ENCODE assay signal across 9 mouse cellular contexts in the genomic region with DNA sequence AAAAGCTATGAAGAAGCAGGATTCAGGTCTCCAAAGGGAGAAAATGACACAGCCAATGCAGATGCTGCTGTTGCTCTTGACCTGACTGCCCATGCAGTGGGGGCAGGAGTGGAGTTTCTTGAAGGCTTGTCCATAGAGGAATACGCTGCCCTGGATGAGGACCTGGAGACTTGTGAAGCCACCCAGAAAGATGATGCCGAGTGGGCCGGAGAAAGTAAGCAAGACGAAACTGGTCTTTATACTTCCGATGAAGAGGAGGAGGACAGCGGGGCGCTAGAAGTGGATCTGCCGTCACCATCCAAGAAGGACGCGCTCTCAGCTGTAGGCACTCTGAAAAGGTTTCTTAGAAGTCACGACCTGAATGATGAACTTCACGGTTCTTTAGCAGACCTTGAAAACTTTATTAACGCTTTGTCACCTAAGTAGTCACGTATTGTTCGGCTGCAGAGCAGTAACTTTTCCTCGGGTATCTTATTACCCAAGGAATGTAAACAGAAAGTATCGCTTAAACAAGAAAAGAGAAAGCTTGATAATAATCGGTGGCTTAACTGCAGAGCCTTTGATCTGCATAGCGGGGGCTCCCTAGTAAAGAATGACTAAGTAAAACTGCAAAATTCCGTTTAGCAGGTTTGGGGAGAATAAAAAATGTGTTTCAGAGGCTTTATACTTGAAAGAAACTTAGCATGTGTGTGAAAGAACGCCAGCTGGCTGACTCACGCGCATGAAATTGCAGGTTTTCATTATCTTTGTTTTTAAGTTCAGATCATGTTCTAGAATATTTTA. TPM values are rescaled to one million over a fixed set of nuclear protein-coding genes. Genes with fewer than 3 reads are reported as not detected.
DNase-seq lines count a peak whose midpoint lies in the region; ATAC-seq and TF ChIP-seq lines count a peak whose summit lies in the region.
"Had no signal": no experiment of that assay in that cellular context is flagged by ENCODE, and none has a peak within 500 bp of the region (broad histone marks: within the 10 kb centered on the region; RNA-seq: fewer than 3 reads in every experiment).

No protein-coding gene starts in this region.

- H3K4me2 ChIP-seq in forebrain, embryonic 12.5 days = peak overlapping the region; percentile 39
- peak overlapping the region; percentile 85 for H3K4me2 ChIP-seq in myocyte (ENCODE audit: low read depth)

- no peaks in the 10 kb centered on the region for H3K9me3 ChIP-seq in forebrain, embryonic 12.5 days

- no peak for TF ChIP-seq POLR2A in myocyte (IDR thresholded peaks at IDR 0.05; ENCODE audit: insufficient read length, low read depth)

- H3K27ac ChIP-seq in forebrain, embryonic 12.5 days = no peak overlapping the region

- ATAC-seq in forebrain, embryonic 12.5 days (ENCODE audit: low FRiP score) = no peak

- DNase-seq in adrenal gland, adult 2 months = peak; percentile 21
- no peak for DNase-seq in adrenal gland, postnatal 36 days
- peak; percentile 36 for DNase-seq in layer of hippocampus, adult 9-11 months
- DNase-seq in ovary, adult 18-20 months (ENCODE audit: low spot score) = no peak
- no peak for DNase-seq in gastrocnemius, adult 18-20 months (ENCODE audit: low spot score)

- no peak for TF ChIP-seq CTCF in C2C12 (IDR thresholded peaks at IDR 0.05; ENCODE audit: control insufficient read depth, insufficient read depth, insufficient read length)

- no peaks in the 10 kb centered on the region for H3K79me3 ChIP-seq in C2C12 (ENCODE audit: low read depth)

- H3K79me2 ChIP-seq in C2C12 (ENCODE audit: control insufficient read depth, insufficient read depth) = no peaks in the 10 kb centered on the region
- H3K79me2 ChIP-seq in myocyte (ENCODE audit: control insufficient read depth, insufficient read depth) = no peaks in the 10 kb centered on the region

- H3K36me3 ChIP-seq in C2C12 (ENCODE audit: control insufficient read depth, insufficient read depth) (no peaks in the 10 kb centered on the region), myocyte (ENCODE audit: control insufficient read depth, insufficient read depth) (no peaks in the 10 kb centered on the region)
- H3K36me3 ChIP-seq in forebrain, embryonic 12.5 days (replicated peaks) = no peaks in the 10 kb centered on the region

- H3K4me3 ChIP-seq in C2C12 (ENCODE audit: insufficient read depth, poor library complexity, severe bottlenecking) (peak overlapping the region; percentile 6), myocyte (peak overlapping the region; percentile 11)
- H3K4me3 ChIP-seq in forebrain, embryonic 12.5 days (replicated peaks) = peak overlapping the region; percentile 15

- H3K9ac ChIP-seq in forebrain, embryonic 12.5 days = no peak overlapping the region

- 17% methylated on average over 23 of the region's 23 CpGs for WGBS in forebrain, embryonic 12.5 days

- peaks cover 13% of the 10 kb centered on the region for H3K4me1 ChIP-seq in forebrain, embryonic 12.5 days

- H3K27me3 ChIP-seq in C2C12 (ENCODE audit: control insufficient read depth, insufficient read depth, insufficient read length) (no peaks in the 10 kb centered on the region), myocyte (ENCODE audit: control insufficient read depth, insufficient read depth, insufficient read length) (no peaks in the 10 kb centered on the region)
- peaks cover 22% of the 10 kb centered on the region for H3K27me3 ChIP-seq in forebrain, embryonic 12.5 days

- H3ac ChIP-seq in C2C12 (ENCODE audit: control insufficient read depth, insufficient read length, low read depth) = no peak overlapping the region
- H3ac ChIP-seq in myocyte (ENCODE audit: control insufficient read depth, insufficient read length) = no peak overlapping the region

TF ChIP-seq in C2C12, 6 proteins besides CTCF, POLR2A, EP300 and RAD21:
- TF ChIP-seq USF1 (IDR thresholded peaks at IDR 0.05; ENCODE audit: low read depth) (no peak), MAX (IDR thresholded peaks at IDR 0.05) (no peak), FOSL1 (IDR thresholded peaks at IDR 0.05; ENCODE audit: insufficient read depth, low read length, poor library complexity, severe bottlenecking) (no peak), MYOG (IDR thresholded peaks at IDR 0.05; ENCODE audit: control insufficient read depth, extremely low read depth, insufficient read length) (no peak)
TF ChIP-seq in C2C12: peak in this region for 0.

TF ChIP-seq in myocyte, 11 proteins besides CTCF, POLR2A, EP300 and RAD21:
- TF ChIP-seq CEBPB (IDR thresholded peaks at IDR 0.05; ENCODE audit: insufficient read depth, poor library complexity, severe bottlenecking) (no peak), USF1 (IDR thresholded peaks at IDR 0.05; ENCODE audit: low read depth) (no peak), MYOD1 (IDR thresholded peaks at IDR 0.05; ENCODE audit: control insufficient read depth in 1 of 3, insufficient read length in 2 of 3, low read depth in 2 of 3) (no peak), MAX (IDR thresholded peaks at IDR 0.05; ENCODE audit: low read depth) (no peak), TCF12 (IDR thresholded peaks at IDR 0.05; ENCODE audit: insufficient read depth, poor library complexity, severe bottlenecking) (no peak), TCF3 (IDR thresholded peaks at IDR 0.05; ENCODE audit: insufficient read length, low read depth) (no peak), SRF (IDR thresholded peaks at IDR 0.05; ENCODE audit: control insufficient read depth, insufficient read length, low read depth) (no peak), E2F4 (IDR thresholded peaks at IDR 0.05; ENCODE audit: insufficient read depth) (no peak), MYOG (IDR thresholded peaks at IDR 0.05; ENCODE audit: control insufficient read depth in 1 of 3, insufficient read depth in 1 of 3, insufficient read length in 2 of 3, low read depth in 2 of 3) (no peak), POLR2AphosphoS2 (IDR thresholded peaks at IDR 0.05; ENCODE audit: insufficient read length, low read depth) (no peak), REST (IDR thresholded peaks at IDR 0.05; ENCODE audit: insufficient read depth, insufficient read length) (no peak)

RNA-seq across cellular contexts. Expression of gene Tigd4, which starts 1.7 kb away (rescaled TPM):
- not detected for total RNA-seq in adrenal gland, adult 2 months (2021)
- not detected in 2 replicates for polyA plus RNA-seq in adrenal gland, adult 2 months (2012; rRNA removed)
- not detected for total RNA-seq in adrenal gland, postnatal 36 days (2021)
- polyA plus RNA-seq in C2C12 (2012; fragmentation: generic; extraction: Trizol) (not detected), myocyte (2012; fragmentation: generic; extraction: Trizol) (0.01 TPM)
- not detected in 2 replicates for polyA plus RNA-seq in forebrain, embryonic 12.5 days (2016; fragmentation: Nextera tagmentation; extraction: Ambion mirVana)
- total RNA-seq in gastrocnemius, adult 18-20 months (2021) = 10 to 100 TPM in 1 of 2 experiments, 1 to 10 TPM in 1; 5.7 to 15.0 TPM
- polyA plus RNA-seq: large intestine, adult 2 months had no signal

RNA-seq across cellular contexts. Expression of gene Arfip1, which starts 12.7 kb away (rescaled TPM):
- total RNA-seq in adrenal gland, adult 2 months (2021) = 10 to 100 TPM; 50.7 to 52.1 TPM
- polyA plus RNA-seq in adrenal gland, adult 2 months (2012; rRNA removed) = 4.3 and 6.3 TPM in 2 replicates
- total RNA-seq in adrenal gland, postnatal 36 days (2021) = 10 to 100 TPM; 46.6 to 64.1 TPM
- polyA plus RNA-seq in C2C12 (2012; fragmentation: generic; extraction: Trizol) (16.6 TPM), myocyte (2012; fragmentation: generic; extraction: Trizol) (28.2 TPM)
- polyA plus RNA-seq in forebrain, embryonic 12.5 days (2016; fragmentation: Nextera tagmentation; extraction: Ambion mirVana) = 31.0 and 31.8 TPM in 2 replicates
- 10 to 100 TPM in 1 of 2 experiments, 1 to 10 TPM in 1; 9.8 to 11.6 TPM for total RNA-seq in gastrocnemius, adult 18-20 months (2021)

Comparison
In these comparisons a context has a peak if more than half of its experiments do, and no peak if none do; other contexts are left out.
1. DNase-seq: peak in adrenal gland, adult 2 months (single experiment) and layer of hippocampus, adult 9-11 months (single experiment); none in adrenal gland, postnatal 36 days (0 of 2), ovary, adult 18-20 months (single experiment) and gastrocnemius, adult 18-20 months (single experiment).
2. Peak in every context shown above with its lines, with median percentiles within 50 percentile points of each other: H3K4me3 ChIP-seq.